In genomic region chr6:100235036-100235435, GRCm38 (mm10) we compare ENCODE assay signal across 22 mouse cellular contexts. TPM values are rescaled to one million over a fixed set of nuclear protein-coding genes. Genes with fewer than 3 reads are reported as not detected.
DNase-seq lines count a peak whose midpoint lies in the region; ATAC-seq lines count a peak whose summit lies in the region.
"Had no signal": no experiment of that assay in that cellular context is flagged by ENCODE, and none has a peak within 500 bp of the region (broad histone marks: within the 10 kb centered on the region; RNA-seq: fewer than 3 reads in every experiment).

No protein-coding gene starts in this region.

- no peaks in the 10 kb centered on the region for H3K9me3 ChIP-seq in liver, embryonic 15.5 days (replicated peaks)
- H3K9me3 ChIP-seq: embryonic facial prominence, embryonic 10.5 days; forebrain, embryonic 10.5 days; heart, embryonic 15.5 days; hindbrain, embryonic 13.5 days had no signal

- peaks cover 52% of the 10 kb centered on the region for H3K4me1 ChIP-seq in liver, embryonic 15.5 days (replicated peaks)

- DNase-seq in heart, adult 11 months, result peak; percentile 66
- DNase-seq in heart, adult 8-10 months (ENCODE audit: low spot score), result no peak
- DNase-seq in kidney, postnatal 25 days, result no peak
- DNase-seq: adrenal gland, postnatal 10 days; B cell, adult 2 months; cerebellum, adult 18-20 months; cerebellum, adult 9-11 months; cerebellum, postnatal 36 days; gastrocnemius, adult 2 months; gastrocnemius, postnatal 25 days; heart, postnatal 14 days had no signal

- 0 out of 2 replicates have a peak, but pooled peaks have one; percentile 39 for ATAC-seq in common myeloid progenitor, adult 5-6 weeks (replicated peaks; ENCODE audit: low read depth, poor library complexity, severe bottlenecking)
- peak; percentile 47; the same call in 1 of the 2 replicates for ATAC-seq in liver, embryonic 15.5 days (ENCODE audit: insufficient read depth)
- peak; percentile 73 for ATAC-seq in megakaryocyte-erythroid progenitor cell, adult 5-6 weeks (replicated peaks; ENCODE audit: low FRiP score, low TSS enrichment, poor library complexity, severe bottlenecking)
- ATAC-seq in erythroid progenitor cell, adult 5-6 weeks (replicated peaks; ENCODE audit: low FRiP score, poor library complexity, severe bottlenecking), result no peak
- ATAC-seq: CD4-positive, CD25-positive, alpha-beta regulatory T cell, adult 4 months; forebrain, embryonic 14.5 days had no signal

- H3K4me3 ChIP-seq in liver, embryonic 15.5 days (replicated peaks), result no peak overlapping the region
- H3K4me3 ChIP-seq: embryonic facial prominence, embryonic 10.5 days; forebrain, embryonic 10.5 days; gastrocnemius, adult 2 months; heart, embryonic 15.5 days; hindbrain, embryonic 13.5 days had no signal

- no peak overlapping the region for H3K27ac ChIP-seq in liver, embryonic 15.5 days (replicated peaks)
- H3K27ac ChIP-seq: embryonic facial prominence, embryonic 10.5 days; forebrain, embryonic 10.5 days; gastrocnemius, adult 2 months; heart, embryonic 15.5 days; hindbrain, embryonic 13.5 days had no signal

- H3K36me3 ChIP-seq in liver, embryonic 15.5 days (replicated peaks), result 0 out of 2 replicates have a peak, but pooled peaks cover 6% of the 10 kb centered on the region
- H3K36me3 ChIP-seq: hindbrain, embryonic 13.5 days had no signal

- H3K4me2 ChIP-seq in liver, embryonic 15.5 days, result no peak overlapping the region
- H3K4me2 ChIP-seq: heart, embryonic 11.5 days; heart, embryonic 15.5 days; hindbrain, embryonic 13.5 days had no signal

- no peaks in the 10 kb centered on the region for H3K27me3 ChIP-seq in liver, embryonic 15.5 days
- H3K27me3 ChIP-seq: heart, embryonic 15.5 days; hindbrain, embryonic 13.5 days had no signal

- no peak overlapping the region for H3K9ac ChIP-seq in liver, embryonic 15.5 days
- H3K9ac ChIP-seq: heart, embryonic 15.5 days; hindbrain, embryonic 13.5 days had no signal

RNA-seq across cellular contexts. Expression of gene Rybp, which starts 52.2 kb away (rescaled TPM):
- 10 to 100 TPM in 2 of 4 experiments, 1 to 10 TPM in 2; 9.6 to 11.9 (median 10.5) TPM for total RNA-seq in heart, adult 8-10 months (2022)
- total RNA-seq in common myeloid progenitor, adult 5-6 weeks (2017), result 25.3 and 56.1 TPM in 2 replicates
- 5.1 and 5.4 TPM in 2 replicates for polyA plus RNA-seq in liver, embryonic 15.5 days (2015; fragmentation: Nextera tagmentation; extraction: Ambion mirVana)
- 24.7 and 29.4 TPM in 2 replicates for total RNA-seq in megakaryocyte-erythroid progenitor cell, adult 5-6 weeks (2014; fragmentation: Nextera tagmentation)
- total RNA-seq in megakaryocyte-erythroid progenitor cell, adult 5-6 weeks (2017), result 34.5 and 54.9 TPM in 2 replicates
- total RNA-seq in erythroid progenitor cell, adult 5-6 weeks (2015; ENCODE audit: low replicate concordance), result 12.2 and 18.4 TPM in 2 replicates
- total RNA-seq in erythroid progenitor cell, adult 5-6 weeks (2017; ENCODE audit: low replicate concordance), result 7.1 and 11.7 TPM in 2 replicates
